Mouse (Mus musculus): ENCODE data around the gene Trabd2b.

DNA sequence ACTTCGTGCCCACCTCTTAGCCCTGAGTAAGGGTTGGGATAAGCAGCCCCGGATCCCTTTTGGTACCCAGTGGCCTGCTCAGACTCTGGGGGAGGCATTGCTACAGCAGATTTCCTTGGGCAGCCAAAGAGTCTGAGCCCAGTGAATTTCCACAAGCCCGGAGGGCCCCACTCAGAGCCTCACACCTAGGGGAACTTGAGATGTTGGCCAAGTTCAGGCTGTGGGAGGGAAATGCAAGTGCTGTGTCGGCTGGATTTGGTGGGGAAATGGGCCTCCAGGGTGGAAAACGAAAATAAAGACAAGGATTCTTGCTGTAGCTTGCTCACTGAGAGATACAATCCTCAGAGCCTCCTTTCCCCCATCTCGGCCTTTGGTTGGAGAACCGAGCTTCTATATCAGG lies 28.0 kb upstream of the Trabd2b start:
- TF ChIP-seq POLR2A (IDR thresholded peaks at IDR 0.05; ENCODE audit: borderline replicate concordance, low read depth, low read length) (no peak), CTCF (IDR thresholded peaks at IDR 0.05; ENCODE audit: low read depth, low read length) (no peak)
